Mouse (Mus musculus) cortical plate, adult 2 months (tissue): ENCODE data around the gene Plxdc1.

Experiments
- CTCF ChIP-seq: fragments of 200-500 bp; IDR thresholded peaks from 2 replicates; pipeline ENCODE4 v1.5.1; 2011; ENCODE audit warnings: mild to moderate bottlenecking, control low read depth, low read length; ENCODE audit not compliant: insufficient read depth; ENCODE audit errors: extremely low read depth
- POLR2A ChIP-seq: fragments of 200-500 bp; IDR thresholded peaks from 2 replicates; pipeline ENCODE4 v1.6.1; 2011; ENCODE audit warnings: mild to moderate bottlenecking, low read length, control low read depth; ENCODE audit not compliant: insufficient read depth; ENCODE audit errors: extremely low read depth

GRCm38 (mm10) chr11:97883918-97884600, 102.2 kb downstream of the Plxdc1 start, which contains the start of gene Fbxo47:
- TF ChIP-seq POLR2A, result no peak; the same call in 1 of the 2 replicates
- TF ChIP-seq CTCF, result peak; percentile 32; the same call in 1 of the 2 replicates
